Comparison of ENCODE assay signal across 8 mouse cellular contexts in the genomic region with DNA sequence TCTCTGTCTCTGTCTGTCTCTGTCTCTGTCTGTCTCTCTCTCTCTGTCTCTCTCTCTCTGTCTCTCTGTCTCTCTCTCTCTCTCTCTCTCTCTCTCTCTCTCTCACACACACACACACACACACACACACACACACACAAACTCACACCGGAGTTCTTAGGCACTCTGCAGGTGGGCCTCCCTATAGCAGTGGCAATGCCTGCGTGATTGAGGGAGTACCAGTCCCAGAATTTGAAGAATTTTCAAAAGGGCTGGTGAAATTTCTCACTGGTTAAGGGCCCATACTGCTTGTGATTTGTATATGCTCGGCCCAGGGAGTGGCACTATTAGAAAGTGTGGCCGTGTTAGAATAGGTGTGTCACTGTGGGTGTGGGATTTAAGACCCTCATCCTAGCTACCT. TPM values are rescaled to one million over a fixed set of nuclear protein-coding genes. Genes with fewer than 3 reads are reported as not detected.
DNase-seq lines count a peak whose midpoint lies in the region; ATAC-seq and TF ChIP-seq lines count a peak whose summit lies in the region.
"Not testable (repeated sequence)": the region's sequence is repeated elsewhere in the genome, so short reads cannot be mapped to it uniquely, and the experiment has no call there.

No protein-coding gene starts in this region.

- not testable (repeated sequence) for H3K36me3 ChIP-seq in C2C12 (ENCODE audit: control insufficient read depth, insufficient read depth); forebrain, embryonic 11.5 days (ENCODE audit: control insufficient read depth, insufficient read depth, low read length); heart, embryonic 15.5 days; liver, adult 2 months (ENCODE audit: control insufficient read depth, insufficient read depth, low read length); midbrain, embryonic 10.5 days
- peaks cover 12% of the 10 kb centered on the region for H3K36me3 ChIP-seq in intestine, postnatal 0 days (ENCODE audit: control insufficient read depth, insufficient read depth)

- 0 out of 2 replicates have a peak, but pooled peaks have one; percentile 28 for ATAC-seq in forebrain, embryonic 11.5 days (replicated peaks; ENCODE audit: low FRiP score)
- ATAC-seq in heart, embryonic 15.5 days (replicated peaks; ENCODE audit: insufficient number of reproducible peaks, insufficient read depth, low FRiP score, low read depth); intestine, postnatal 0 days: not testable (repeated sequence)

- WGBS in cerebellum, adult 2 months: 39% methylated on average over 4 of the region's 4 CpGs
- WGBS in forebrain, embryonic 11.5 days: 53% methylated on average over 4 of the region's 4 CpGs
- 40% methylated on average over 4 of the region's 4 CpGs for WGBS in heart, embryonic 15.5 days
- 37% methylated on average over 4 of the region's 4 CpGs for WGBS in intestine, postnatal 0 days
- 74% methylated on average over 4 of the region's 4 CpGs for WGBS in liver, adult 2 months
- 68% methylated on average over 4 of the region's 4 CpGs for WGBS in midbrain, embryonic 10.5 days
- WGBS in olfactory bulb, adult 2 months: 33% methylated on average over 4 of the region's 4 CpGs

- peak; percentile 9 to 34 for DNase-seq in cerebellum, adult 2 months
- DNase-seq in forebrain, embryonic 11.5 days (ENCODE audit: low spot score); liver, adult 2 months (ENCODE audit: extremely low read depth, low read depth, low spot score); midbrain, embryonic 10.5 days (ENCODE audit: low spot score): not testable (repeated sequence)

- TF ChIP-seq POLR2A in cerebellum, adult 2 months (IDR thresholded peaks at IDR 0.05; ENCODE audit: borderline replicate concordance, insufficient read depth, low read length); liver, adult 2 months (IDR thresholded peaks at IDR 0.05; ENCODE audit: extremely low read depth, insufficient read depth, low read length); olfactory bulb, adult 2 months (IDR thresholded peaks at IDR 0.05; ENCODE audit: insufficient read depth, low read depth, low read length): not testable (repeated sequence)

- not testable (repeated sequence) for H3K27ac ChIP-seq in cerebellum, adult 2 months (ENCODE audit: insufficient read depth, low read length); forebrain, embryonic 11.5 days (ENCODE audit: low read depth, low read length); liver, adult 2 months (replicated peaks; ENCODE audit: insufficient read depth, low read depth, low read length); olfactory bulb, adult 2 months (ENCODE audit: insufficient read depth, low read depth, low read length)
- H3K27ac ChIP-seq in heart, embryonic 15.5 days: peak overlapping the region; percentile 55
- H3K27ac ChIP-seq in intestine, postnatal 0 days (ENCODE audit: low read depth, low read length): peak overlapping the region; percentile 93
- peak overlapping the region; percentile 83 for H3K27ac ChIP-seq in midbrain, embryonic 10.5 days (replicated peaks)

- peak overlapping the region; percentile 72 for H3K9ac ChIP-seq in forebrain, embryonic 11.5 days (ENCODE audit: low read length)
- peak overlapping the region; percentile 64 for H3K9ac ChIP-seq in heart, embryonic 15.5 days
- peak overlapping the region; percentile 70; the same call in 1 of the 2 replicates for H3K9ac ChIP-seq in intestine, postnatal 0 days (ENCODE audit: low read depth, low read length)
- not testable (repeated sequence) for H3K9ac ChIP-seq in liver, adult 2 months (ENCODE audit: low read depth, low read length)

- H3K4me3 ChIP-seq in C2C12 (ENCODE audit: insufficient read depth, poor library complexity, severe bottlenecking): not testable (repeated sequence)
- H3K4me3 ChIP-seq in cerebellum, adult 2 months (replicated peaks; ENCODE audit: insufficient read depth, low read depth, low read length): peak overlapping the region; percentile 85
- H3K4me3 ChIP-seq in forebrain, embryonic 11.5 days (ENCODE audit: low read depth, low read length): peak overlapping the region; percentile 51
- H3K4me3 ChIP-seq in heart, embryonic 15.5 days: peak overlapping the region; percentile 68
- H3K4me3 ChIP-seq in intestine, postnatal 0 days (ENCODE audit: low read depth, low read length): peak overlapping the region; percentile 74
- H3K4me3 ChIP-seq in liver, adult 2 months (ENCODE audit: insufficient read depth, low read depth, low read length): peak overlapping the region; percentile 69; the same call in 1 of the 2 replicates
- H3K4me3 ChIP-seq in midbrain, embryonic 10.5 days: peak overlapping the region; percentile 72
- peak overlapping the region; percentile 73 for H3K4me3 ChIP-seq in olfactory bulb, adult 2 months (ENCODE audit: insufficient read depth, low read depth, low read length)

- H3K79me2 ChIP-seq in C2C12 (ENCODE audit: control insufficient read depth, insufficient read depth); liver, adult 2 months (ENCODE audit: control insufficient read depth, insufficient read depth, low read length): not testable (repeated sequence)

- peak overlapping the region; percentile 70 for H3K4me2 ChIP-seq in forebrain, embryonic 11.5 days (ENCODE audit: low read depth, low read length, severe bottlenecking)
- H3K4me2 ChIP-seq in heart, embryonic 15.5 days: peak overlapping the region; percentile 91
- peak overlapping the region; percentile 84 for H3K4me2 ChIP-seq in intestine, postnatal 0 days (replicated peaks; ENCODE audit: low read depth)

- H3ac ChIP-seq in C2C12 (ENCODE audit: control insufficient read depth, insufficient read length, low read depth): peak overlapping the region; percentile 52

- TF ChIP-seq CTCF in C2C12 (IDR thresholded peaks at IDR 0.05; ENCODE audit: control insufficient read depth, insufficient read depth, insufficient read length); cerebellum, adult 2 months (IDR thresholded peaks at IDR 0.05; ENCODE audit: borderline replicate concordance, insufficient read depth, low read depth, low read length); intestine, postnatal 0 days (IDR thresholded peaks at IDR 0.05; ENCODE audit: low read depth); liver, adult 2 months (IDR thresholded peaks at IDR 0.05; ENCODE audit: low read depth, low read length); olfactory bulb, adult 2 months (IDR thresholded peaks at IDR 0.05; ENCODE audit: insufficient read depth, low read depth, low read length): not testable (repeated sequence)

- H3K27me3 ChIP-seq in C2C12 (ENCODE audit: control insufficient read depth, insufficient read depth, insufficient read length); cerebellum, adult 2 months (ENCODE audit: control insufficient read depth, insufficient read depth, low read length); forebrain, embryonic 11.5 days (ENCODE audit: control insufficient read depth, insufficient read depth, low read length); heart, embryonic 15.5 days; intestine, postnatal 0 days (replicated peaks; ENCODE audit: control insufficient read depth, insufficient read depth, low read length); liver, adult 2 months (ENCODE audit: control insufficient read depth, insufficient read depth, low read length): not testable (repeated sequence)
- 0 out of 2 replicates have a peak, but pooled peaks cover 13% of the 10 kb centered on the region for H3K27me3 ChIP-seq in midbrain, embryonic 10.5 days (ENCODE audit: low read depth, poor library complexity, severe bottlenecking)

- H3K4me1 ChIP-seq in cerebellum, adult 2 months (ENCODE audit: control insufficient read depth, insufficient read depth, low read length); forebrain, embryonic 11.5 days (replicated peaks; ENCODE audit: control insufficient read depth, insufficient read depth, low read length); intestine, postnatal 0 days (replicated peaks; ENCODE audit: control insufficient read depth, insufficient read depth, low read length); liver, adult 2 months (ENCODE audit: control insufficient read depth, insufficient read depth, low read length); olfactory bulb, adult 2 months (ENCODE audit: control insufficient read depth, insufficient read depth, low read length): not testable (repeated sequence)
- H3K4me1 ChIP-seq in heart, embryonic 15.5 days (replicated peaks): peaks cover 22% of the 10 kb centered on the region
- H3K4me1 ChIP-seq in midbrain, embryonic 10.5 days: peaks cover 13% of the 10 kb centered on the region

- not testable (repeated sequence) for H3K9me3 ChIP-seq in forebrain, embryonic 11.5 days (ENCODE audit: control insufficient read depth, low read length); heart, embryonic 15.5 days (replicated peaks); intestine, postnatal 0 days (ENCODE audit: control insufficient read depth); midbrain, embryonic 10.5 days (replicated peaks)

- not testable (repeated sequence) for H3K79me3 ChIP-seq in C2C12 (ENCODE audit: low read depth)

RNA-seq across cellular contexts. Expression of gene Fuca2, which starts 2.2 kb away (rescaled TPM):
- polyA plus RNA-seq in C2C12 (2012; fragmentation: generic; extraction: Trizol): 4.4 TPM
- 48.0 and 50.1 TPM in 2 replicates for polyA plus RNA-seq in cerebellum, adult 2 months (2012; rRNA removed)
- polyA plus RNA-seq in forebrain, embryonic 11.5 days (2014; fragmentation: Nextera tagmentation; extraction: Ambion mirVana): 21.5 and 24.7 TPM in 2 replicates
- polyA plus RNA-seq in heart, embryonic 15.5 days (2015; fragmentation: Nextera tagmentation; extraction: Ambion mirVana): 78.9 and 82.5 TPM in 2 replicates
- 1,219 and 1,230 TPM in 2 replicates for polyA plus RNA-seq in intestine, postnatal 0 days (2015; fragmentation: Nextera tagmentation; extraction: Ambion mirVana)
- total RNA-seq in liver, adult 2 months (2014; rRNA removed): 8.0 and 11.1 TPM in 2 replicates
- 4.0 TPM in 2 replicates for polyA plus RNA-seq in liver, adult 2 months (2012; rRNA removed)
- polyA plus RNA-seq in midbrain, embryonic 10.5 days (2016; fragmentation: Nextera tagmentation; extraction: Ambion mirVana): 20.7 and 23.8 TPM in 2 replicates
- not detected in 2 replicates for polyA plus RNA-seq in olfactory bulb, adult 2 months (2012; ENCODE audit: insufficient read depth, insufficient read length, low replicate concordance, missing spikeins)

RNA-seq across cellular contexts. Expression of gene Phactr2, which starts 27.3 kb away (rescaled TPM):
- not detected for polyA plus RNA-seq in C2C12 (2012; fragmentation: generic; extraction: Trizol)
- polyA plus RNA-seq in cerebellum, adult 2 months (2012; rRNA removed): 11.9 and 13.0 TPM in 2 replicates
- polyA plus RNA-seq in forebrain, embryonic 11.5 days (2014; fragmentation: Nextera tagmentation; extraction: Ambion mirVana): 16.7 and 17.7 TPM in 2 replicates
- polyA plus RNA-seq in heart, embryonic 15.5 days (2015; fragmentation: Nextera tagmentation; extraction: Ambion mirVana): 51.1 and 56.1 TPM in 2 replicates
- polyA plus RNA-seq in intestine, postnatal 0 days (2015; fragmentation: Nextera tagmentation; extraction: Ambion mirVana): 11.3 and 12.3 TPM in 2 replicates
- total RNA-seq in liver, adult 2 months (2014; rRNA removed): 3.9 and 4.1 TPM in 2 replicates
- 1.1 and 1.2 TPM in 2 replicates for polyA plus RNA-seq in liver, adult 2 months (2012; rRNA removed)
- 10.3 and 10.8 TPM in 2 replicates for polyA plus RNA-seq in midbrain, embryonic 10.5 days (2016; fragmentation: Nextera tagmentation; extraction: Ambion mirVana)
- not detected in 2 replicates for polyA plus RNA-seq in olfactory bulb, adult 2 months (2012; ENCODE audit: insufficient read depth, insufficient read length, low replicate concordance, missing spikeins)

RNA-seq across cellular contexts. Expression of gene Adat2, which starts 51.2 kb away (rescaled TPM):
- 7.5 TPM for polyA plus RNA-seq in C2C12 (2012; fragmentation: generic; extraction: Trizol)
- 6.2 and 7.2 TPM in 2 replicates for polyA plus RNA-seq in cerebellum, adult 2 months (2012; rRNA removed)
- polyA plus RNA-seq in forebrain, embryonic 11.5 days (2014; fragmentation: Nextera tagmentation; extraction: Ambion mirVana): 3.4 and 3.7 TPM in 2 replicates
- polyA plus RNA-seq in heart, embryonic 15.5 days (2015; fragmentation: Nextera tagmentation; extraction: Ambion mirVana): 2.2 and 2.4 TPM in 2 replicates
- polyA plus RNA-seq in intestine, postnatal 0 days (2015; fragmentation: Nextera tagmentation; extraction: Ambion mirVana): 2.5 and 3.2 TPM in 2 replicates
- total RNA-seq in liver, adult 2 months (2014; rRNA removed): 2.3 and 2.5 TPM in 2 replicates
- 1.8 and 2.9 TPM in 2 replicates for polyA plus RNA-seq in liver, adult 2 months (2012; rRNA removed)
- polyA plus RNA-seq in midbrain, embryonic 10.5 days (2016; fragmentation: Nextera tagmentation; extraction: Ambion mirVana): 4.0 and 4.5 TPM in 2 replicates
- polyA plus RNA-seq in olfactory bulb, adult 2 months (2012; ENCODE audit: insufficient read depth, insufficient read length, low replicate concordance, missing spikeins): not detected in 2 replicates

RNA-seq across cellular contexts. Expression of gene Pex3, which starts 51.4 kb away (rescaled TPM):
- 6.3 TPM for polyA plus RNA-seq in C2C12 (2012; fragmentation: generic; extraction: Trizol)
- 27.5 and 30.2 TPM in 2 replicates for polyA plus RNA-seq in cerebellum, adult 2 months (2012; rRNA removed)
- 25.0 and 26.3 TPM in 2 replicates for polyA plus RNA-seq in forebrain, embryonic 11.5 days (2014; fragmentation: Nextera tagmentation; extraction: Ambion mirVana)
- polyA plus RNA-seq in heart, embryonic 15.5 days (2015; fragmentation: Nextera tagmentation; extraction: Ambion mirVana): 17.4 and 19.4 TPM in 2 replicates
- 21.5 and 23.8 TPM in 2 replicates for polyA plus RNA-seq in intestine, postnatal 0 days (2015; fragmentation: Nextera tagmentation; extraction: Ambion mirVana)
- 23.5 and 29.6 TPM in 2 replicates for total RNA-seq in liver, adult 2 months (2014; rRNA removed)
- polyA plus RNA-seq in liver, adult 2 months (2012; rRNA removed): 9.5 and 9.6 TPM in 2 replicates
- polyA plus RNA-seq in midbrain, embryonic 10.5 days (2016; fragmentation: Nextera tagmentation; extraction: Ambion mirVana): 18.9 and 19.3 TPM in 2 replicates
- polyA plus RNA-seq in olfactory bulb, adult 2 months (2012; ENCODE audit: insufficient read depth, insufficient read length, low replicate concordance, missing spikeins): not detected in 2 replicates

Comparison
In these comparisons a context has a peak if more than half of its experiments do, and no peak if none do; other contexts are left out.
1. RNA of gene Fuca2, which starts 2.2 kb away (polyA plus RNA-seq): 1,219 to 1,230 TPM in intestine, postnatal 0 days; not detected in olfactory bulb, adult 2 months, 78.9 to 82.5 TPM in heart, embryonic 15.5 days, 48.0 to 50.1 TPM in cerebellum, adult 2 months, 20.7 to 23.8 TPM in midbrain, embryonic 10.5 days, 21.5 to 24.7 TPM in forebrain, embryonic 11.5 days, 4.4 TPM in C2C12 (single experiment) and 4.0 TPM in liver, adult 2 months; every median in the first group is over 10 times any median in the second.
2. Peak in every context shown above with its lines, with median percentiles within 50 percentile points of each other: H3K4me2 ChIP-seq.